Mouse (Mus musculus): ENCODE data around the gene Socs7.

DNA sequence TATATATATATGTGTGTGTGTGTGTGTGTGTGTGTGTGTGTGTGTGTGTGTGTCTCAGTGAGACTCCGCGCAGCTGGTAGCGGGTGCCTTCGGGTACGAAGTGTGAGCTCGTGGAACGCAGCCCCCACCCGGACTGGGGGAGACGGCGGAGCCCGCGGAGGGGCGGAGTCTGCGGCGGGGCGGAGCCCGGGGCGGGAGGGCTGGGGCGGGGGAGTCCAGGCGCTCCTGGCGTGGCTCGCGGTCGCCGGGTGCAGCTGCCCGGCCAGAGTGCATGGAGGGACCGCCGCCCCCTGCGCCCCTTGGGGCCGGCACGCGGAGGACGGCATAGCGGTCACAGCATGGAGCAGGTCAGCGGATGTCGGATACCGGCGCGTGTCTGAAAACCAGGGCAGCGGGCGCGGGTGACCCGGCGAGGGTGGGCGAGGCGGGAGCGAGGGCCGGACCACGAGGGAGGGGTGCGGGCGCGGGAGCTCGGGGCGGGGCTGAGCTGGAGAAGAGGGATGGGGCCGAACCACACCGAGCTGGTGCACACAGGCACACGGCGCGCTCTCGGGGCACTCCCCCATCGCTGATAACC is 41.9 kb downstream of the Socs7 start:
- TF ChIP-seq POLR2A (IDR thresholded peaks at IDR 0.05; ENCODE audit: insufficient read depth, low read length): no peak
- TF ChIP-seq CTCF (IDR thresholded peaks at IDR 0.05; ENCODE audit: low read depth, low read length): no peak
